Mouse (Mus musculus): ENCODE results near the gene Xpot.

DNA sequence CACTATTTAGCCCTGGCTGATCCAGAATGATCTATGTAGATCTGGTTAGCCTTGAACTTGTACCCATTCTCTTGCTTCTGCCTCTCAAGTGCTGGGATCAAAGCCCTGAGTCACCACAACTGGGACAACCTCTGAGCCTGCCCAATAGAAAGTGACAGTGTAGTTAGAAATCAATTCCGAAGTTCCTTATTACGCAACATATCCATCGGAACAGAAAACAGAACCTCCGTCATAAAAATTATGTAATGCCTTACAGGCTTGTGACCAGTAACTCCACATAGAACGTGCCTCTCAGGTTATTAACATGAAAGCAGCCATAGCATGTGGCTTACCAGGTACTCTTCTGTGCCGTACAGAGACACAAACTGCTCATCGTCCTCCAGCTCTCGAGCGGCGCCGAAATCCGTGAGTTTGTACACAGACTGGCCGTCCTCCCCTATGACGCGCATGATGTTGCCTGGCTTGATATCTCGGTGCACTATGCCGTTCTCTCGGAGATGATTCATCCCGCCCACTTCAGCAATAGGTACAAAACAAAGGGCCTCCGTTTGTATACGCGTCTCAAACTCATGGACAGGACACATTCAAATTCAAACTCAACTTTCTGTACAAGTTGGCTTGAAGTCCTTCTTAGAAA is 54.5 kb downstream of the Xpot start:
- TF ChIP-seq CTCF (IDR thresholded peaks at IDR 0.05; ENCODE audit: borderline replicate concordance, insufficient read depth, low read depth, low read length) (no peak), POLR2A (IDR thresholded peaks at IDR 0.05; ENCODE audit: borderline replicate concordance, insufficient read depth, low read length) (no peak)
